Mouse (Mus musculus) inflammation-experienced regulatory T-cells, adult 6 months (primary cell): ENCODE results near the gene Zfp280c. TPM values are rescaled to one million over a fixed set of nuclear protein-coding genes. Genes with fewer than 3 reads are reported as not detected.
A peak's percentile ranks its signal among the peaks of the same experiment; 100 is the strongest.

ENCODE experiments used
- ATAC-seq: one replicate; pipeline ENCODE4 v1.8.0; 2017
- polyA plus RNA-seq, 3 experiments: library from polyadenylated mRNA; unstranded; fragments of 100-300 nt; shearing (Covaris generic); gene quantifications; one replicate each; pipeline ENCODE4 v1.2.1; 2017

Gene Zfp280c
- 10 to 100 TPM; 20.0 to 22.3 (median 20.1) TPM for polyA plus RNA-seq

- ATAC-seq = peak; percentile 92
These were observed at the start of gene Zfp280c for GRCm38 (mm10) chrX:48594099-48594760. Gene Zfp280c (minus strand): TSS chrX:48594504.

GRCm38 (mm10) chrX:48637032-48637431 lies 42.7 kb upstream of the Zfp280c start:
- no peak for ATAC-seq

- no peak for ATAC-seq
These were observed 29.7 kb upstream of the Zfp280c start for GRCm38 (mm10) chrX:48624054-48624420.

GRCm38 (mm10) chrX:48623379-48624053 lies 29.2 kb upstream of the Zfp280c start, which contains the start of gene Slc25a14:
Gene Slc25a14 (plus strand): TSS chrX:48623413.
- ATAC-seq = peak; percentile 96

- ATAC-seq = no peak
These were observed 28.7 kb upstream of the Zfp280c start for GRCm38 (mm10) chrX:48623049-48623378.

- no peak for ATAC-seq
These were observed 10.6 kb upstream of the Zfp280c start for GRCm38 (mm10) chrX:48604872-48605271.

- no peak for ATAC-seq
These were observed 2.6 kb upstream of the Zfp280c start for GRCm38 (mm10) chrX:48596906-48597305.

GRCm38 (mm10) chrX:48596053-48596452 lies 1.7 kb upstream of the Zfp280c start:
- no peak for ATAC-seq

GRCm38 (mm10) chrX:48593721-48594098 lies 594 bp downstream of the Zfp280c start:
- no peak for ATAC-seq

GRCm38 (mm10) chrX:48583332-48583731 lies 11.0 kb downstream of the Zfp280c start:
- no peak for ATAC-seq

- peak; percentile 52 for ATAC-seq
These were observed 62.1 kb downstream of the Zfp280c start for GRCm38 (mm10) chrX:48532175-48532574.

- ATAC-seq = no peak
These were observed 67.9 kb downstream of the Zfp280c start for GRCm38 (mm10) chrX:48526435-48526834.

- ATAC-seq = no peak
These were observed 68.4 kb downstream of the Zfp280c start for GRCm38 (mm10) chrX:48525866-48526265.

GRCm38 (mm10) chrX:48525332-48525731 lies 69.0 kb downstream of the Zfp280c start:
- ATAC-seq = no peak

- ATAC-seq = no peak
These were observed 70.8 kb downstream of the Zfp280c start for GRCm38 (mm10) chrX:48523512-48523911.

- ATAC-seq = no peak
These were observed 72.7 kb downstream of the Zfp280c start for GRCm38 (mm10) chrX:48521651-48522050.

GRCm38 (mm10) chrX:48519549-48520085 lies 74.7 kb downstream of the Zfp280c start:
- no peak for ATAC-seq

GRCm38 (mm10) chrX:48518808-48519548 lies 75.3 kb downstream of the Zfp280c start, which contains the start of gene Rab33a:
Gene Rab33a (plus strand): TSS chrX:48519285.
- no peak for ATAC-seq

GRCm38 (mm10) chrX:48518211-48518807 lies 76.0 kb downstream of the Zfp280c start:
- no peak for ATAC-seq

- ATAC-seq = peak; percentile 21
These were observed 80.5 kb downstream of the Zfp280c start for GRCm38 (mm10) chrX:48513824-48514223.

GRCm38 (mm10) chrX:48513166-48513807 lies 81.0 kb downstream of the Zfp280c start, which contains the start of gene Aifm1:
Gene Aifm1 (minus strand): TSS chrX:48513563.
- ATAC-seq = peak; percentile 93

- peak; percentile 73 for ATAC-seq
These were observed 100.5 kb downstream of the Zfp280c start for GRCm38 (mm10) chrX:48493763-48494162.
